Mouse (Mus musculus) brain, embryonic 14.5 days (tissue): Measurements from ENCODE around the gene Sirt5.

Experiments used
- CTCF ChIP-seq: fragments of 200-500 bp; IDR thresholded peaks from 2 replicates; pipeline ENCODE4 v1.5.1; 2012; ENCODE audit warnings: inconsistent platforms, mild to moderate bottlenecking, moderate library complexity, borderline replicate concordance; ENCODE audit not compliant: insufficient read depth, insufficient read length; ENCODE audit errors: extremely low read depth
- POLR2A ChIP-seq: fragments of 200-500 bp; IDR thresholded peaks from 2 replicates; pipeline ENCODE4 v1.6.1; 2012; ENCODE audit warnings: mild to moderate bottlenecking, inconsistent platforms, borderline replicate concordance; ENCODE audit not compliant: poor library complexity, insufficient read depth, insufficient read length, severe bottlenecking; ENCODE audit errors: extremely low read depth

DNA sequence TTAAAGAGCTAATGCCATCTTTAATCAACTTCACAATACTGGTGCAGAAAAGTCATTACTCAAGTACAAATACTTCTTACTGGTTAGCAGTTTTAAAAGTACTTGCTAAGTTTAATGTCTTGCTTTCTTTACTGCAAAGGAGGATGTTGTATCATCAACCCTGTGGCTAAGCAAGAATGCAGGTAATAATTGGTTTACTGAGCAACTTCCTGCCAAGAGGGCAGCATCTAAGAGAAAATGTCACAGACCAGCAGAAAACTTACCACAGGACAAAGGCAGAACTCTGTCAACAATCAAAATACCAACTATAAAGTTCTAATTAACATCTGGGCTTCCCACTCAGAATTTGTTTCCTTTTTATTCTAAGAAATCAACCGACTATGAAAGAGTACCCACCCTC lies 50.0 kb downstream of the Sirt5 start:
- TF ChIP-seq CTCF (no peak), POLR2A (no peak)
